Mouse (Mus musculus): ENCODE measurements around the gene Pla2g2d.

The Pla2g2d gene

GRCm38 (mm10) chr4:138775435-138775834, at the start of gene Pla2g2d:
Gene Pla2g2d (plus strand): TSS chr4:138775735.
- no peak for DNase-seq

DNA sequence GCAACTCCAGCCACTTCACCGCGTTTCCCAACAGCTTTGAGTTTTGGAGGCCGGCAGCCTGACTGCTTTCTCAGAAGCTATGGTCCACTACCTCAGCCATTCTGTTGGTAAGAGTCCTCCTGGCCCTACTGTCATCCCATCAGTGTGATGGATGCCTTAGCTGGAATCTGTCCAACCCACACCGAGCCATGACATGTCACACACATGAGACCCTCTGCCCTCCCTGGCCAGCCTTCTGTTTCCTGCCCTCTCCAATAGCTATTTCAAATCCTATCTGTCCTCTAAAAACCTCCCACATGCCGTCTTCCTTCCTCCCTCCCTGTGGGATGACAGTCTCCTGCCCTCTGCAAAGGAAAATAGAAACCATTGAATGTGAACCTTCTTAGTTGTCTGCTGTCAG, 49.8 kb upstream of the Pla2g2d start:
- no peak for DNase-seq

DNA sequence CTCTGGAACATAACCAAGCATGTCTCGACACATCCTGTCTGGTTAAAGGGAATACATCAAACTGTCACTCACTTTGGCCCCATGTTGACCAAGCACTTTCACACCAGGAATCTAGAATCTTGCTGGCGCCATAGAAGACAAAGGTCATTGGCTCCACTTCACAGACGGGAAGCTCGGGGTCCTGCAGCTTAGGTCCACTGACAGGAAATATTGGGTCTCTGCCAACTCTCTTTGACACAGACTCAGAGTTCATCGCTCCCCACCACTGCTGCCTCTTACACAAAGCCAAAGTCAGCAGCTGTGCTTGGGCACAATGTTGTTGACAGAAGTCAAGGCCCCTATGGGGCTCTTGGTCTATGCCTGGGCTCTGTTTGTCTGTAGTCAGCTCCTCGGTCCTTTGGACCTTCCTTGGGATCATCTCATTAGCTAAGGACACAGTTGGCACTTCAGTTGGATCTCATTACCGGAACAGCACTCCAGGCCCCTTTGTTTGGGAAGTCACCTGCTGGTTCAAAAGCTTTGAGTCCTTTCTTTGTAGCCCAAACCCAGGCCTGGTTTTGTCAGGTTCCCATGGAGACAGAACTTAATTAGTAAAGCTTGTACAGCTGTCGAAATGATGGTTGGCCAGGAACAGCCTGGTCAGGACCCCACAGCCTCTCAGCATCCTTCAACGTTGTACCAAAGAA, 46.4 kb upstream of the Pla2g2d start:
- no peak for DNase-seq

- DNase-seq: no peak
These were observed 41.4 kb upstream of the Pla2g2d start for GRCm38 (mm10) chr4:138734105-138734504.

DNA sequence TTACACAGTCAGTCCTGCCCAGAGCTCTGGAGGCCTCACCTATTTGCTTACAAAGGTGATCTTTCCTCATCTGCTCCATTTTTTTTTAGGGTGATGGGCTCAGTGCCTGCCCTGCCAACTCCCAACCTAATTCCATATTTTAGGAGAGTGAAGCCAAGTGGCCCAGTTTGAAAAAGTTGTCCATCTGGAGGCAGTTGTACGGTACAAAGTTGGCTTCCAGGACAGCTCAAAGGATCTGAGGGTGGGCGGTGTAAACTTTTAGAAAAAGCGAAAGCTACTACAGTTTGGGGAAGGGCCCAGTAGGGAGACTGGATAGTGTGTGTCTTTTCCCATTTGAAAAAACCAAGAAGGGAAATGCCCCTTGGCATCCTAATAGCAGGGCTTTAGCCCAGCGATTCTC, 40.7 kb upstream of the Pla2g2d start:
- no peak for DNase-seq

DNA sequence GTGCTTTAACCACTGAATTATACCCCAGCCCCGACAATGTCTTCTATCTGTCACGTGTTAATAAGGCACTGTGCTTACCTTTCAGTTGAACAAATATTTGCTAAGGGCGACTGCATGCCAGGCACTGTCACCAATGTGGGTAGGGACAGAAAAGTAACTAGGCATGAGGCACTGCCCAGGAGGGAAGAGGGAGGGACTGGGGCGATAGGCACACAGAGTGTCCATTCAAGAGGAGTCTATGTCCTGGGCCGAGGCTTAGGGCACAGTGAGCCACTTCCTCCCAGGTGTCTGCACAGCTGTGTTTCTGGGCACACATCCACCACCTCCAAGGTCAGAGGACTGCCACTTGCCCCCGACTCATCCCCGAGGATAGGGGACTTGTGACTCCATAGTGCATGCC, 38.5 kb upstream of the Pla2g2d start, which contains the start of gene Ubxn10:
TSS of gene Ubxn10 (minus strand) at position 137 of the 400 bp plus-strand sequence.
- no peak for DNase-seq

DNA sequence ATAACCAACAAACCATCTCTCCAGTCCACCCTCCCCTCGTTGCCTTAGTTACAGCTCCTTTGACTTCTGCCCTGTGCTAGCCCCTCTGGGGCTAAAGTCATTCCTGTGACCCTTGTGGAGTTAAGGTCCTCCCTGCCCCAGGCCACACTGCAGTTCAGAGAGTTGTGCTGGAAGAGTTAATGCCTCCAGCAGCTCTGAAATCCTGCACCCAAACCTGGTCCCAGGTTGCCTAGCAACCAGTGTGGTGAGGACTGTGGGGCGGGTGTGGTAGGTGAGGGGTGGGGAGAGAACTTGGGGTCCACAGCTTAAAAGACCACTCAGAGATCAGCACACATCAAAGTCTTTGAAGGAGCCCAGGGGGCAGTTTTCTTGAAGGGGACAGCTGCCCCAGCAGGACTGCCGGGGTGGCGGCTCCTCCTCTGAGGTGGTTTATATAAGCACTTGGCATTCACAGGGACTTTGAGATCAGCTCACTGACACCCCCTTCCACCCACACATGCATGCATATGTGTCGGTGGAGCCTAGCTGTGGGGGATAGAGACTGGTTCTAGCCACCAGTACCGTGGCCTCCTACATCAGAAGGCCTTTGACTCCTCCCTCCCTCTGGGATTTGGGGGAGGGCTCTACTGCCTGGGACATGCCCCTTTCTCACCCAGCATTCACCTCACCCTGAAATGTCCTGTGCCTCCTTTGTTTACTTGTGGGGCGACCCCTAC, 36.2 kb upstream of the Pla2g2d start:
- DNase-seq: no peak

GRCm38 (mm10) chr4:138745884-138746283, 29.7 kb upstream of the Pla2g2d start:
- no peak for DNase-seq

DNA sequence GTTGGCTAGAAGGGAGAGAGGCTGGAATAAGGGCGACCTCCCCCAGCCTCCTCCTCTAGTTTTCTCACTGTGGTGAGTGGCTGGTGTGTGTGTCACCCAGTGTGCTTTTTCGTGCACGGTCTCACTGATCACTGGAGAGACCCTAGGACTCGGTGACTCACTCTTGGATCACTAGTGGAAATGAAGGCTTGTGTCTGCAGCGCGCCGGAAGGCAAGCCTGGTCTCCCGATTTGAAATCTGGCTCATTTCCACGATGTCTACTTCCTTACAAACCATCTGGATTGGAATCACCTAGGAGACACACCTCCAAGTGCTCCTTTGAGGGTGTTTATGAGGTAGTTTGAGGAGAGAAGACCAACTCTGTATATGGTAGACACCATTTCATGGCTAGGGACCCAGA, 28.7 kb upstream of the Pla2g2d start:
- DNase-seq: no peak

DNA sequence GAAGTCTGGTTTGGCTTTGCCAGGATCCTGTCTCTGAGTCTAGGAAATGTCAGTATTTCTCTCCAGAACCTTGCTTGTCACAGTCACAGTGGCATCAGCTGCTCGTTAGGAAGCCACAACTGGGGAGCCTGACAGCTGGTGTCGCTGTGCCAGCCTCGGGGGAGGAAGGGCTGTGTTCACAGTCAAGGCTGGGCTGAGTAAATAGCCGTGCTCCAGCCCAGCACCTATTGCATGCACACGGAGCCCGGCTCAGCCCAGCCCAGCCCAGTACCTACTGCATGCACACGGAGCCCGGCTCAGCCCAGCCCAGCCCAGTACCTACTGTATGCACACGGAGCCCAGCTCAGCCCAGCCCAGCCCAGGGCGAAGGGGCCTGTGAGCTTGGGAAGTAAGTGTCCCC, 27.7 kb upstream of the Pla2g2d start:
- DNase-seq: no peak

DNA sequence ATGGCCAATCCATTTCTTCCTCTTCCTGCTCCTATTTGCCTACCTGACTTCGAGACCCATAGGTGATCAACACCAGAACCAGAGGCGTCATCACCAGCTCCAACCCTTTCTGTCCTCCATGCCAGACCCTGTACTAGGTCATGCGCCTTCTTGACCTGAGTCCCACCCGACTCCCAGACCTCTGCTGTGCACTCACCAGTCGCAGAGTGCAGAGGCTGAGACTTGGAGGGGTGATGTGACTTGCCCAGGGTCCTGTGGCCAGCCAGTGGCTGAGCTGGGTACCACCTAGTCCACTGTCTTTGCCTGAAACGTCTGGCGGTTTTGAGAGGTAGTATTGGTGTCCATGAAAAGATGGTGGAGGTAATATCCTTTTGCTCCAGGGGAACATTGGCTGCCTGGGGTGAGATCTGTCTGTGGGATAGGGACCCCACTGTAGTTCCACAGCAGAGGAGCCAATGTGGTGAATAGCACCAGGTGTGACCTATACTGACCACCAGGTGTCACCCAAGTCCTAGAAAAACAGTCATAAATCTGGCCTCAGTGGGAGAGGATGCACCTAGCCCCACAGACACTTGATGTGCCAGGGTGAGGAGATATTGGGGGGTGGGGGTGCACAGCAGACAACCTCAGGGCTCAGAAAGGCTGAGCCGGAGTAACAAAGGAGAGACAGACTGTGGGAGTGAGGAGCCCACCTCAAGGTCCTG, 27.0 kb upstream of the Pla2g2d start:
- DNase-seq: peak; percentile 39

- no peak for DNase-seq
These were observed 22.9 kb upstream of the Pla2g2d start for GRCm38 (mm10) chr4:138752603-138753002.

GRCm38 (mm10) chr4:138753608-138754007, 21.9 kb upstream of the Pla2g2d start:
- no peak for DNase-seq

GRCm38 (mm10) chr4:138754432-138754831, 21.1 kb upstream of the Pla2g2d start:
- DNase-seq: no peak

DNA sequence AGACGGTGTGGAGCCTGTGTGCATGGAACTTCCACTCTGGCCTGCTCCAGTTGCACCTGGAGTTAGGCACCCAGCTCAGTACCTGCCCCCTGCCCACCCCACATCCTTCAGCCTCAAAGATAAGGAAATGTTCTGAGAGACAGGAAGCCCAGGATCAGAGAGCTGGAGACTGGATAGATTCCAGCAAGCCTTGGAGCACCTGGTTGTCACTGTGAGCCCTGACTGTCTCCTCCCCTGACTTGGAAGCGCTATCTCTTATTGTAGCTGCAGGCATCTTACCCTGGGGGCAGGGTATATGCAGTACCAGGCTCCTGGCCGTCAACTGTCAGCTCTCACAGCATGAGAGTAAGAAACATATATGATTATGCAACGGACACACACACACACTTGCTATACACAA, 20.1 kb upstream of the Pla2g2d start:
- no peak for DNase-seq

DNA sequence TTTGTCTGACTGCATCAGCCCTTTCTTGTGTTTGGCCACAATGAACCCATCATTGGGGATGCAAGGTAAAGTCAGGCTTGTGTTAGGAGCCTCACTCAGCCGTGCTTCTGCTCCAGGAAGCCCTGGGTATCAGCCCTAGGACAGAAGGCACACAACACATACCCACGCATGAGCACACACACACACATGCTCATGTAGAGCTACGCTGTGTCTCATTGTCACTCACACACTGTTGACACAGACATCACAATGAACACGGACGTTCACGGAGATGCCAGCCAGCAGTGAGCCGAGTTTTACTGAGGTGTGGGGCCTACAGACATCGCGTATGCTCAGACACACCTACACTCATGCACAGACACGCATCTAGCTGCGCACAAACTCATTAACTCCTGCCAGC, 19.6 kb upstream of the Pla2g2d start:
- DNase-seq: no peak

GRCm38 (mm10) chr4:138757416-138757815, 18.1 kb upstream of the Pla2g2d start, which contains the start of gene Pla2g2f:
Gene Pla2g2f (minus strand): TSS chr4:138757626.
- DNase-seq: no peak

- DNase-seq: no peak
These were observed 13.3 kb upstream of the Pla2g2d start for GRCm38 (mm10) chr4:138762266-138762665.

- DNase-seq: no peak
These were observed 3.6 kb upstream of the Pla2g2d start for GRCm38 (mm10) chr4:138771970-138772369.

GRCm38 (mm10) chr4:138772386-138772785, 3.1 kb upstream of the Pla2g2d start:
- no peak for DNase-seq

DNA sequence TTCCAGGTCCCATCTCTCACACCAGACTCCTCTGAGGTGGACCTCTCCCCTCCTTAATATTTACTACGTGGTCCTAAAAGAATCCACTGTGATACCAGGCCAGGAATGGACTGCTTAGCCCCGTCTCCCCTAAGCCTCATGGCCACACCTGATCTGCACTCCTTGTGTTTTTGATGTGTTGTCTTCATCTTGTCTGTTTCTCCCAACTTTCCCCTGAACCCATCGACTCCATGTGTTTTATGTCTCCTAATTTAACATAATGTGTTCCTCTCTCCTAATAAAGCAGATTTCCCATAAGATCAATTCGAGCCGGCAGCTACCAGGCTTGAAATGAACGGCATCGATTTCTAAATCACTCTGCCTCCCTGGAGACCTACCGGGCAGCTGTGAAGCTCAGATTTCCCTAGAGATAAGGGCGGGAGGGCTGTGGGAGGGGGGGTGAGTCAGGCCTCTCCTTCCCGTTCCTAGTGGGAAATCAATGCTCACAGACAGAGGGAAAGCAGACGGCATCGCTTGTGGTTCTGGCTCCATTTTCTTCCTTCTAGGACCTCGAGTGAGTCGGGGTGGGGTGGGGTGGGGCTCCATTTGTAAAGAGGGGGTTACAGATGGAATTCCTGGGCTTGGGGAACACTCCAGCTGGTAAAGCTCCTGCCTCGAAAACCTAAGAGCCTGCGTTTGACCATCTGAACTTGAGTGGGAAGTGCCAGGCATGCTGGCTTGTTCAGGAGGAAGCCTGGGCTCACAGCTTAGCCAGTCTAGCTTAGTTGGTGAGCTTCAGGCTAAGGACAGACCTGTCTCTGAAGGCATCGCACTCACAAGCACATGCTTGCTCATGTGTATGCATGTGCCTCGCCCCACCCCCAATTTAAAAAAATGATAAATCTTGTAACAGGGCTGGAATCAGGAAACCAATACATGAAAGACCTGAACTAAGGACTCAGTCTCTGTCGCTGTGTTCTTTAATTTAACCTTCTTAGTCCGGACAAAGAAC, 2.2 kb downstream of the Pla2g2d start:
- DNase-seq: no peak

DNA sequence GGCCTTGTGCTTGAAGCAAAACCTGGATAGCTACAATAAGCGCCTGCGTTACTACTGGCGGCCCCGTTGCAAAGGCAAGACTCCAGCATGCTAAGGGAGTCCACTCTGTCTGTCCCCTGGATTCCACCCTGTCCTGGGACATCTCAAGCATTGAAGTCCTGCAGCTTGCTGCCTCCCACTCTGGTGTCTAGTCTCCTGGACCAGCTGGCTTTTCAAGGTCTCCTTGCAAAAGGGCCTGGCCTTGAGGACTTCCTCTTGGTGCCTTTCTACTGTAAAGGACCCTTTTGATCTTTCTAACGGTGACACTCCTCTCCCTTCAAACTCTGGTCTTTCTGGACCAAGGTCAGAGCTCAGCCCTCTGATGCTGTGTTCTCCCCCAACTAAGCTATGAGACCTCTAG, 4.8 kb downstream of the Pla2g2d start:
- no peak for DNase-seq

- no peak for DNase-seq
These were observed 6.6 kb downstream of the Pla2g2d start for GRCm38 (mm10) chr4:138782098-138782497.
